Mouse (Mus musculus) testis, adult 2 months (tissue): ENCODE results near the gene Chkb.

Experiments used
- CTCF ChIP-seq: fragments of 200-500 bp; IDR thresholded peaks from 2 replicates; pipeline ENCODE4 v1.5.1; 2012; ENCODE audit warnings: low read depth, mild to moderate bottlenecking, inconsistent platforms, low read length, moderate library complexity; ENCODE audit not compliant: control insufficient read depth, insufficient read depth, insufficient replicate concordance
- POLR2A ChIP-seq: fragments of 200-500 bp; IDR thresholded peaks from 2 replicates; pipeline ENCODE4 v1.6.1; 2012; ENCODE audit warnings: low read depth, mild to moderate bottlenecking, inconsistent platforms, low read length, moderate library complexity; ENCODE audit not compliant: control insufficient read depth

GRCm38 (mm10) chr15:89476475-89476815, 46.7 kb upstream of the Chkb start:
- TF ChIP-seq POLR2A (no peak), CTCF (no peak)
